Mouse (Mus musculus): ENCODE results near the gene Btbd18.

- peak; percentile 33; the same call in 1 of the 2 replicates for TF ChIP-seq CTCF (IDR thresholded peaks at IDR 0.05; ENCODE audit: borderline replicate concordance, extremely low read depth, insufficient read depth, insufficient read length)
- no peak for TF ChIP-seq POLR2A (IDR thresholded peaks at IDR 0.05; ENCODE audit: borderline replicate concordance, extremely low read depth, insufficient read depth, insufficient read length, poor library complexity, severe bottlenecking)
Observed at GRCm38 (mm10) chr2:84617637-84618515, 41.0 kb upstream of the Btbd18 start.

Measured in brain, embryonic 14.5 days (tissue).